Mouse (Mus musculus): ENCODE data around the gene Atf7ip. TPM values are rescaled to one million over a fixed set of nuclear protein-coding genes. Genes with fewer than 3 reads are reported as not detected.

The Atf7ip gene
- polyA plus RNA-seq, 1 experiment from 2014 or later = 37.8 TPM

- Histone ChIP-seq H3K4me1 (replicated peaks) (peaks cover 46% of the 10 kb centered on the region), H3K4me2 (peak overlapping the region; percentile 23; the same call in 1 of the 2 replicates), H3K27me3 (no peaks in the 10 kb centered on the region), H3K27ac (replicated peaks) (peak overlapping the region; percentile 96), H3K36me3 (no peaks in the 10 kb centered on the region), H3K9me3 (no peaks in the 10 kb centered on the region), H3K9ac (0 out of 2 replicates have a peak overlapping the region, but pooled peaks have one; percentile 13), H3K4me3 (no peak overlapping the region)
- peak; percentile 81 for ATAC-seq (ENCODE audit: low read depth)
- WGBS = 3% methylated on average over 31 of the region's 31 CpGs
Measured at GRCm38 (mm10) chr6:136470321-136471230, 35.4 kb upstream of the Atf7ip start.

- Histone ChIP-seq H3K27me3 (no peaks in the 10 kb centered on the region), H3K4me2 (no peak overlapping the region), H3K9ac (no peak overlapping the region), H3K4me1 (replicated peaks) (peaks cover 40% of the 10 kb centered on the region), H3K4me3 (no peak overlapping the region), H3K27ac (replicated peaks) (peak overlapping the region; percentile 96), H3K9me3 (no peaks in the 10 kb centered on the region), H3K36me3 (no peaks in the 10 kb centered on the region)
- no peak for ATAC-seq (ENCODE audit: low read depth)
- 31% methylated on average over 5 of the region's 5 CpGs for WGBS
Measured at GRCm38 (mm10) chr6:136471601-136472000, 34.4 kb upstream of the Atf7ip start.

- 73% methylated on average over 6 of the region's 6 CpGs for WGBS
- H3K27ac ChIP-seq (replicated peaks) = no peak overlapping the region
- no peaks in the 10 kb centered on the region for H3K27me3 ChIP-seq
- no peak overlapping the region for H3K4me2 ChIP-seq
- no peak overlapping the region for H3K4me3 ChIP-seq
- ATAC-seq (ENCODE audit: low read depth) = no peak
- H3K36me3 ChIP-seq = no peaks in the 10 kb centered on the region
- H3K9me3 ChIP-seq = no peaks in the 10 kb centered on the region
- peaks cover 40% of the 10 kb centered on the region for H3K4me1 ChIP-seq (replicated peaks)
- H3K9ac ChIP-seq = no peak overlapping the region
Measured at GRCm38 (mm10) chr6:136472779-136473178, 33.2 kb upstream of the Atf7ip start.

- 83% methylated on average over 11 of the region's 11 CpGs for WGBS
- no peak for ATAC-seq (ENCODE audit: low read depth)
Measured at GRCm38 (mm10) chr6:136473472-136474129, 32.4 kb upstream of the Atf7ip start.

GRCm38 (mm10) chr6:136475171-136475860 is 30.7 kb upstream of the Atf7ip start:
- no peak overlapping the region for H3K4me2 ChIP-seq
- H3K9me3 ChIP-seq = no peaks in the 10 kb centered on the region

More at GRCm38 (mm10) chr6:136473472-136474129, 32.4 kb upstream of the Atf7ip start:
- Histone ChIP-seq H3K9me3 (no peaks in the 10 kb centered on the region), H3K9ac (no peak overlapping the region), H3K27me3 (no peaks in the 10 kb centered on the region), H3K36me3 (no peaks in the 10 kb centered on the region), H3K4me2 (no peak overlapping the region), H3K4me1 (replicated peaks) (peaks cover 40% of the 10 kb centered on the region), H3K27ac (replicated peaks) (no peak overlapping the region), H3K4me3 (no peak overlapping the region)

GRCm38 (mm10) chr6:136477878-136478277 is 28.1 kb upstream of the Atf7ip start:
- peaks cover 10% of the 10 kb centered on the region for H3K4me1 ChIP-seq (replicated peaks)
- ATAC-seq (ENCODE audit: low read depth) = no peak
- H3K4me2 ChIP-seq = no peak overlapping the region
- H3K4me3 ChIP-seq = no peak overlapping the region
- H3K9me3 ChIP-seq = peaks cover 11% of the 10 kb centered on the region; the same call in 1 of the 2 replicates
- no peak overlapping the region for H3K9ac ChIP-seq
- WGBS = 79% methylated on average over 1 of the region's 1 CpGs
- no peak overlapping the region for H3K27ac ChIP-seq (replicated peaks)
- H3K27me3 ChIP-seq = no peaks in the 10 kb centered on the region
- no peaks in the 10 kb centered on the region for H3K36me3 ChIP-seq

More at GRCm38 (mm10) chr6:136475171-136475860, 30.7 kb upstream of the Atf7ip start:
- Histone ChIP-seq H3K4me3 (no peak overlapping the region), H3K27me3 (no peaks in the 10 kb centered on the region), H3K27ac (replicated peaks) (no peak overlapping the region; the same call in 1 of the 2 replicates), H3K9ac (no peak overlapping the region), H3K36me3 (no peaks in the 10 kb centered on the region), H3K4me1 (replicated peaks) (peaks cover 24% of the 10 kb centered on the region)
- WGBS = 23% methylated on average over 6 of the region's 6 CpGs
- no peak for ATAC-seq (ENCODE audit: low read depth)

- Histone ChIP-seq H3K4me3 (no peak overlapping the region), H3K4me1 (replicated peaks) (0 out of 2 replicates have a peak, but pooled peaks cover 3% of the 10 kb centered on the region), H3K36me3 (no peaks in the 10 kb centered on the region), H3K9me3 (peaks cover 15% of the 10 kb centered on the region; the same call in 1 of the 2 replicates), H3K9ac (no peak overlapping the region), H3K4me2 (no peak overlapping the region), H3K27me3 (no peaks in the 10 kb centered on the region), H3K27ac (replicated peaks) (no peak overlapping the region)
- ATAC-seq (ENCODE audit: low read depth) = no peak
- WGBS = 66% methylated on average over 2 of the region's 2 CpGs
Measured at GRCm38 (mm10) chr6:136483531-136483930, 22.4 kb upstream of the Atf7ip start.

- H3K27ac ChIP-seq (replicated peaks) = no peak overlapping the region
- H3K9ac ChIP-seq = no peak overlapping the region
- no peak overlapping the region for H3K4me2 ChIP-seq
- H3K4me3 ChIP-seq = no peak overlapping the region
- H3K27me3 ChIP-seq = no peaks in the 10 kb centered on the region
- no peaks in the 10 kb centered on the region for H3K36me3 ChIP-seq
- ATAC-seq (ENCODE audit: low read depth) = no peak
- H3K9me3 ChIP-seq = peaks cover 15% of the 10 kb centered on the region; the same call in 1 of the 2 replicates
- WGBS = 84% methylated on average over 3 of the region's 3 CpGs
- 0 out of 2 replicates have a peak, but pooled peaks cover 3% of the 10 kb centered on the region for H3K4me1 ChIP-seq (replicated peaks)
Measured at GRCm38 (mm10) chr6:136484093-136484492, 21.9 kb upstream of the Atf7ip start.

GRCm38 (mm10) chr6:136486166-136486565 is 19.8 kb upstream of the Atf7ip start:
- no peak overlapping the region for H3K27ac ChIP-seq (replicated peaks)
- H3K4me2 ChIP-seq = no peak overlapping the region
- 0 out of 2 replicates have a peak, but pooled peaks cover 3% of the 10 kb centered on the region for H3K4me1 ChIP-seq (replicated peaks)
- peak; percentile 15; the same call in 1 of the 2 replicates for ATAC-seq (ENCODE audit: low read depth)
- 0 out of 2 replicates have a peak, but pooled peaks cover 11% of the 10 kb centered on the region for H3K9me3 ChIP-seq
- no peaks in the 10 kb centered on the region for H3K27me3 ChIP-seq
- WGBS = 54% methylated on average over 4 of the region's 4 CpGs
- no peak overlapping the region for H3K4me3 ChIP-seq
- no peak overlapping the region for H3K9ac ChIP-seq
- H3K36me3 ChIP-seq = no peaks in the 10 kb centered on the region

GRCm38 (mm10) chr6:136486801-136487553 is 19.0 kb upstream of the Atf7ip start:
- Histone ChIP-seq H3K9ac (peak overlapping the region; percentile 49; the same call in 1 of the 2 replicates), H3K27me3 (no peaks in the 10 kb centered on the region), H3K27ac (replicated peaks) (no peak overlapping the region), H3K4me3 (peak overlapping the region; percentile 25), H3K4me2 (peak overlapping the region; percentile 51), H3K36me3 (no peaks in the 10 kb centered on the region), H3K4me1 (replicated peaks) (0 out of 2 replicates have a peak, but pooled peaks cover 3% of the 10 kb centered on the region), H3K9me3 (0 out of 2 replicates have a peak, but pooled peaks cover 7% of the 10 kb centered on the region)
- ATAC-seq (ENCODE audit: low read depth) = peak; percentile 43; the same call in 1 of the 2 replicates
- 59% methylated on average over 36 of the region's 36 CpGs for WGBS

GRCm38 (mm10) chr6:136487554-136487950 is 18.4 kb upstream of the Atf7ip start:
- 0 out of 2 replicates have a peak, but pooled peaks cover 3% of the 10 kb centered on the region for H3K4me1 ChIP-seq (replicated peaks)
- no peak overlapping the region for H3K4me2 ChIP-seq
- H3K9ac ChIP-seq = no peak overlapping the region
- H3K27ac ChIP-seq (replicated peaks) = no peak overlapping the region
- no peak overlapping the region for H3K4me3 ChIP-seq
- no peak for ATAC-seq (ENCODE audit: low read depth)
- no peaks in the 10 kb centered on the region for H3K27me3 ChIP-seq
- 0 out of 2 replicates have a peak, but pooled peaks cover 6% of the 10 kb centered on the region for H3K9me3 ChIP-seq
- no peaks in the 10 kb centered on the region for H3K36me3 ChIP-seq
- 87% methylated on average over 1 of the region's 1 CpGs for WGBS
